In genomic region chr2:123963606-123964005, GRCm38 (mm10) we compare ENCODE assay signal across 20 mouse cellular contexts.
"Had no signal": no experiment of that assay in that cellular context is flagged by ENCODE, and none has a peak within 500 bp of the region (broad histone marks: within the 10 kb centered on the region; RNA-seq: fewer than 3 reads in every experiment).

No protein-coding gene starts in this region.

- H3K9ac ChIP-seq: kidney, embryonic 15.5 days; limb, embryonic 13.5 days; liver, embryonic 12.5 days; liver, embryonic 15.5 days; lung, embryonic 15.5 days; midbrain, embryonic 13.5 days; neural tube, embryonic 12.5 days; neural tube, embryonic 15.5 days had no signal

- H3K36me3 ChIP-seq: kidney, embryonic 15.5 days; limb, embryonic 10.5 days; limb, embryonic 13.5 days; liver, embryonic 12.5 days; liver, embryonic 15.5 days; lung, embryonic 15.5 days; midbrain, embryonic 10.5 days; midbrain, embryonic 13.5 days; neural tube, embryonic 12.5 days; neural tube, embryonic 15.5 days had no signal

- H3K4me1 ChIP-seq: kidney, embryonic 15.5 days; limb, embryonic 10.5 days; limb, embryonic 13.5 days; liver, embryonic 12.5 days; liver, embryonic 15.5 days; lung, embryonic 15.5 days; megakaryocyte, embryonic 14.5 days; midbrain, embryonic 10.5 days; midbrain, embryonic 13.5 days; neural tube, embryonic 12.5 days; neural tube, embryonic 15.5 days had no signal

- H3K4me3 ChIP-seq: kidney, embryonic 15.5 days; limb, embryonic 10.5 days; limb, embryonic 13.5 days; liver, embryonic 12.5 days; liver, embryonic 15.5 days; lung, embryonic 15.5 days; megakaryocyte, embryonic 14.5 days; midbrain, embryonic 10.5 days; midbrain, embryonic 13.5 days; neural tube, embryonic 12.5 days; neural tube, embryonic 15.5 days had no signal

- ATAC-seq: liver, embryonic 12.5 days; midbrain, embryonic 13.5 days had no signal

- DNase-seq: kidney, adult 8-10 months; kidney, postnatal 10 days; kidney, postnatal 36 days; layer of hippocampus, postnatal 36 days; liver; lung, adult 18-20 months; lung, postnatal 10 days; lung, postnatal 36 days; thymus, postnatal 25 days had no signal

- H3K27ac ChIP-seq: kidney, embryonic 15.5 days; limb, embryonic 10.5 days; limb, embryonic 13.5 days; liver, embryonic 12.5 days; liver, embryonic 15.5 days; lung, embryonic 15.5 days; midbrain, embryonic 10.5 days; midbrain, embryonic 13.5 days; neural tube, embryonic 12.5 days; neural tube, embryonic 15.5 days had no signal

- H3K9me3 ChIP-seq: kidney, embryonic 15.5 days; limb, embryonic 10.5 days; limb, embryonic 13.5 days; liver, embryonic 12.5 days; liver, embryonic 15.5 days; lung, embryonic 15.5 days; megakaryocyte, embryonic 14.5 days; midbrain, embryonic 10.5 days; midbrain, embryonic 13.5 days; neural tube, embryonic 12.5 days; neural tube, embryonic 15.5 days had no signal

- H3K4me2 ChIP-seq: kidney, embryonic 15.5 days; limb, embryonic 13.5 days; liver, embryonic 12.5 days; liver, embryonic 15.5 days; lung, embryonic 15.5 days; midbrain, embryonic 13.5 days; neural tube, embryonic 12.5 days; neural tube, embryonic 15.5 days had no signal

- H3K27me3 ChIP-seq: kidney, embryonic 15.5 days; limb, embryonic 13.5 days; liver, embryonic 12.5 days; liver, embryonic 15.5 days; lung, embryonic 15.5 days; megakaryocyte, embryonic 14.5 days; midbrain, embryonic 13.5 days; neural tube, embryonic 12.5 days; neural tube, embryonic 15.5 days had no signal
